Mouse (Mus musculus): ENCODE results near the gene Gbgt1. TPM values are rescaled to one million over a fixed set of nuclear protein-coding genes. Genes with fewer than 3 reads are reported as not detected.

Gene Gbgt1
- total and polyA plus RNA-seq, 3 experiments = 0.11 TPM; not detected in 2

GRCm38 (mm10) chr2:28520581-28520980 lies 23.9 kb downstream of the Gbgt1 start:
- no peaks in the 10 kb centered on the region for H3K79me2 ChIP-seq (ENCODE audit: control insufficient read depth, insufficient read depth, low read length, poor library complexity)
- no peaks in the 10 kb centered on the region for H3K9me3 ChIP-seq (replicated peaks; ENCODE audit: insufficient read depth, low read length)
- no peak overlapping the region for H3K4me3 ChIP-seq (ENCODE audit: control insufficient read depth in 1 of 2, insufficient read depth in 1 of 2, low read depth in 2 of 2, low read length in 2 of 2)
- TF ChIP-seq MEF2A (IDR thresholded peaks at IDR 0.05; ENCODE audit: extremely low read depth, insufficient replicate concordance, low read depth, low read length, poor library complexity, severe bottlenecking) (no peak), SMC3 (IDR thresholded peaks at IDR 0.05; ENCODE audit: low read depth, low read length) (no peak), MAFK (IDR thresholded peaks at IDR 0.05; ENCODE audit: borderline replicate concordance, low read depth, low read length) (no peak), JUND (IDR thresholded peaks at IDR 0.05; ENCODE audit: low read depth, low read length) (no peak), SIN3A (IDR thresholded peaks at IDR 0.05; ENCODE audit: low read length) (no peak)
- H3K4me1 ChIP-seq (ENCODE audit: control insufficient read depth in 1 of 2, insufficient read depth in 2 of 2, low read length in 2 of 2) = peaks cover 0 to 3% of the 10 kb centered on the region in 2 experiments; a peak in 3 of 4 replicates
- H3K36me3 ChIP-seq (ENCODE audit: control insufficient read depth in 1 of 2, insufficient read depth in 2 of 2, low read length in 2 of 2) = peaks cover 0 to 2% of the 10 kb centered on the region in 2 experiments; a peak in 1 of 4 replicates
- DNase-seq (ENCODE audit: low read depth, low spot score) = no peak
- H3K27me3 ChIP-seq (ENCODE audit: control insufficient read depth in 1 of 2, insufficient read depth in 2 of 2, low read length in 2 of 2) = no peaks in the 10 kb centered on the region
- no peak overlapping the region for H3K9ac ChIP-seq (ENCODE audit: control insufficient read depth, low read depth, low read length, poor library complexity, severe bottlenecking)
- no peak overlapping the region for H3K27ac ChIP-seq (ENCODE audit: control insufficient read depth, low read depth, low read length)

- TF ChIP-seq MYC (IDR thresholded peaks at IDR 0.05; ENCODE audit: low read depth, low read length) (no peak), USF2 (IDR thresholded peaks at IDR 0.05; ENCODE audit: borderline replicate concordance in 1 of 2, insufficient read depth in 1 of 2, low read depth in 1 of 2, low read length in 2 of 2) (no peak), GATA1 (IDR thresholded peaks at IDR 0.05; ENCODE audit: low read depth, low read length) (no peak), TCF12 (IDR thresholded peaks at IDR 0.05; ENCODE audit: low read depth, low read length) (no peak), CTCF (IDR thresholded peaks at IDR 0.05 in 2 of 3, conservative IDR thresholded peaks at IDR 0.05 in 1 of 3; ENCODE audit: control insufficient read depth in 1 of 3, insufficient read depth in 1 of 3, low read depth in 2 of 3, low read length in 3 of 3, poor library complexity in 1 of 3, severe bottlenecking in 1 of 3) (no peak), TAL1 (IDR thresholded peaks at IDR 0.05; ENCODE audit: low read length) (no peak), NELFE (IDR thresholded peaks at IDR 0.05; ENCODE audit: low read depth, low read length) (no peak), POLR2AphosphoS5 (IDR thresholded peaks at IDR 0.05; ENCODE audit: borderline replicate concordance, low read depth, low read length) (no peak), RCOR1 (IDR thresholded peaks at IDR 0.05; ENCODE audit: low read depth, low read length) (no peak), MAZ (IDR thresholded peaks at IDR 0.05; ENCODE audit: low read depth, low read length) (no peak), TBP (IDR thresholded peaks at IDR 0.05; ENCODE audit: low read depth, low read length) (no peak), ZMIZ1 (IDR thresholded peaks at IDR 0.05; ENCODE audit: low read depth, low read length) (no peak), USF1 (IDR thresholded peaks at IDR 0.05; ENCODE audit: low read depth, low read length) (no peak), BHLHE40 (IDR thresholded peaks at IDR 0.05; ENCODE audit: borderline replicate concordance, low read depth, low read length) (no peak), SIN3A (IDR thresholded peaks at IDR 0.05; ENCODE audit: low read length) (no peak), RAD21 (IDR thresholded peaks at IDR 0.05; ENCODE audit: low read depth, low read length) (no peak)
- no peaks in the 10 kb centered on the region for H3K79me2 ChIP-seq (ENCODE audit: control insufficient read depth, insufficient read depth, low read length, poor library complexity)
- H3K36me3 ChIP-seq (ENCODE audit: control insufficient read depth in 1 of 2, insufficient read depth in 2 of 2, low read length in 2 of 2) = peaks cover 0 to 2% of the 10 kb centered on the region in 2 experiments; a peak in 1 of 4 replicates
- DNase-seq (ENCODE audit: low read depth, low spot score) = no peak
- no peak overlapping the region for H3K4me3 ChIP-seq (ENCODE audit: control insufficient read depth in 1 of 2, insufficient read depth in 1 of 2, low read depth in 2 of 2, low read length in 2 of 2)
- no peak overlapping the region for H3K9ac ChIP-seq (ENCODE audit: control insufficient read depth, low read depth, low read length, poor library complexity, severe bottlenecking)
- H3K27me3 ChIP-seq (ENCODE audit: control insufficient read depth in 1 of 2, insufficient read depth in 2 of 2, low read length in 2 of 2) = no peaks in the 10 kb centered on the region
- peaks cover 0 to 3% of the 10 kb centered on the region in 2 experiments; a peak in 3 of 4 replicates for H3K4me1 ChIP-seq (ENCODE audit: control insufficient read depth in 1 of 2, insufficient read depth in 2 of 2, low read length in 2 of 2)
- H3K27ac ChIP-seq (ENCODE audit: control insufficient read depth, low read depth, low read length) = no peak overlapping the region
- H3K9me3 ChIP-seq (replicated peaks; ENCODE audit: insufficient read depth, low read length) = no peaks in the 10 kb centered on the region
Observed at GRCm38 (mm10) chr2:28521571-28522151, 25.0 kb downstream of the Gbgt1 start.

Measured in MEL (cell line).